Mouse (Mus musculus) heart, adult 2 months (tissue): ENCODE results near the gene Lad1.

ENCODE experiments used
- CTCF ChIP-seq: fragments of 200-600 bp; IDR thresholded peaks from 2 replicates; pipeline ENCODE4 v1.8.1; 2022; ENCODE audit warnings: antibody characterized with exemption, mild to moderate bottlenecking, moderate library complexity
- EP300 ChIP-seq: fragments of 200-500 bp; IDR thresholded peaks from 2 replicates; pipeline ENCODE4 v1.6.1; 2011; ENCODE audit warnings: low read depth, low read length, control low read depth; ENCODE audit not compliant: insufficient read depth
- POLR2A ChIP-seq: fragments of 200-500 bp; IDR thresholded peaks from 2 replicates; pipeline ENCODE4 v1.6.1; 2011; ENCODE audit warnings: mild to moderate bottlenecking, low read depth, low read length, control low read depth; ENCODE audit not compliant: insufficient read depth

DNA sequence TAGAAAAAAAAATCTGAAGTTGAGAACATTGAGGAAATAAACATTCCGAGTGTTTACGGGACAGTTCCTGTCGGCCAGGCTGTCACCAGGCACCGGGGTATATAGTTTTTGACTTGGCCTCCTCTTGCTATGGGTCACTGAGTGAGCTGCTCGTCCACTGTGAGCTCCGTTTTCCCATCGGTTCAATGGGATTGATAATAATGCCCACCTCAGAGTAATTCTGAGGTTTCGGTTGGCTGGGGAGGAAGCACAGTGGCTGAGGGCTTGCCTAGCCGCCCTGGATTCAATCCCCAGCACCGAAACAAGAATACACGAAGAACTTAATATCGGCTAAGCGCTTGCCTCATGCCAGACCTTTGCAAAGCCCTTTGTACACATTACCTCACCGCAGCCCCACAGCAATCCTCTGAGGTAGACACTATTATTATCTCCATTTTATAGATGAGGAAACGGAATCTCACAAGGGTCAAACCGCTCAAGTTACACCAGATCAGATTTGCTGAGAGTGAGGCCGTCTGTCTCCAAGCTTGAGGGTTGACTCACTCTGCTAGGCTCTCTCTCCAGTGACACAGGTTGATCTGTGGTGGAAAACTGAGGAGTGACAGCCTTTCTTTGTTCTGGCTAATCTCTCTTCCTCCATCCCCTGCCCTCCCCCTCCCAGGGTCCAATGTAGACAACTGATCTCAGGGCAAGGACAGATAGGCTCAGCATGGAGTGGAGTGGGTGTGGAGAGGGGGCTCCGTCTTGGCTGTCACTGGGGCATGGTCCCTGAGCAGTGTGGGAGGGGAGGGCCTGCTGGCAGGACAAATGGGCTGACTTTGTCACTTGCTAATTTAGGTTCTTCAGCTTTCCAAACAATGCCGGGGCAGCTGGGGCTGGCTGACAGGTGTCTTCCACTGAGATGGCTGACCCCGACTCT lies 23.9 kb upstream of the Lad1 start:
- TF ChIP-seq POLR2A (no peak), CTCF (no peak), EP300 (no peak)
